Mouse (Mus musculus) small intestine, adult 2 months (tissue): ENCODE measurements around the gene Tsc22d2. TPM values are rescaled to one million over a fixed set of nuclear protein-coding genes. Genes with fewer than 3 reads are reported as not detected.

ENCODE experiments used
- H3K27ac ChIP-seq: fragments of 200-500 bp; 2 replicates; pipeline ENCODE4 v1.5.1; 2012; ENCODE audit warnings: low read depth, low read length, control low read depth, inconsistent platforms; ENCODE audit not compliant: insufficient read depth
- H3K27me3 ChIP-seq: fragments of 200-500 bp; 2 replicates; pipeline ENCODE4 v1.6.1; 2012; ENCODE audit warnings: mild to moderate bottlenecking, moderate library complexity, low read length, inconsistent platforms; ENCODE audit not compliant: control insufficient read depth, insufficient read depth
- H3K36me3 ChIP-seq: fragments of 200-500 bp; 2 replicates; pipeline ENCODE4 v1.6.1; 2012; ENCODE audit warnings: mild to moderate bottlenecking, low read length, control low read depth, inconsistent platforms; ENCODE audit not compliant: control insufficient read depth, insufficient read depth
- H3K4me1 ChIP-seq: fragments of 200-500 bp; 2 replicates; pipeline ENCODE4 v1.6.1; 2012; ENCODE audit warnings: low read length, inconsistent platforms, mixed read lengths; ENCODE audit not compliant: control insufficient read depth, insufficient read depth, insufficient read length
- H3K4me3 ChIP-seq: fragments of 200-500 bp; 2 replicates; pipeline ENCODE4 v1.5.1; 2012; ENCODE audit warnings: low read depth, mild to moderate bottlenecking, control low read depth, inconsistent platforms, low read length, moderate library complexity
- CTCF ChIP-seq: fragments of 200-500 bp; IDR thresholded peaks from 2 replicates; pipeline ENCODE4 v1.5.1; 2012; ENCODE audit warnings: low read depth, mild to moderate bottlenecking, control low read depth, inconsistent platforms, low read length, moderate library complexity, mixed read lengths; ENCODE audit not compliant: insufficient replicate concordance, insufficient read length; ENCODE audit errors: extremely low read depth
- POLR2A ChIP-seq: fragments of 200-500 bp; IDR thresholded peaks from 2 replicates; pipeline ENCODE4 v1.6.1; 2012; ENCODE audit warnings: low read depth, mild to moderate bottlenecking, control low read depth, inconsistent platforms, low read length, moderate library complexity
- WGBS: fragments of 180-500 bp; shearing (Covaris S2); methylation state at CpG from one replicate; pipeline ENCODE4 v1.1.7; 2018; 5-methylcytosine and 5-hydroxymethylcytosine counted together
- polyA plus RNA-seq: library from polyadenylated mRNA; depleted of rRNA; stranded (reverse); fragments of >200 nt; gene quantifications from 2 replicates; pipeline ENCODE4 v1.2.3, GENCODE M21; 2012; rRNA removed

The Tsc22d2 gene
- polyA plus RNA-seq, 1 experiment = 26.8 TPM

DNA sequence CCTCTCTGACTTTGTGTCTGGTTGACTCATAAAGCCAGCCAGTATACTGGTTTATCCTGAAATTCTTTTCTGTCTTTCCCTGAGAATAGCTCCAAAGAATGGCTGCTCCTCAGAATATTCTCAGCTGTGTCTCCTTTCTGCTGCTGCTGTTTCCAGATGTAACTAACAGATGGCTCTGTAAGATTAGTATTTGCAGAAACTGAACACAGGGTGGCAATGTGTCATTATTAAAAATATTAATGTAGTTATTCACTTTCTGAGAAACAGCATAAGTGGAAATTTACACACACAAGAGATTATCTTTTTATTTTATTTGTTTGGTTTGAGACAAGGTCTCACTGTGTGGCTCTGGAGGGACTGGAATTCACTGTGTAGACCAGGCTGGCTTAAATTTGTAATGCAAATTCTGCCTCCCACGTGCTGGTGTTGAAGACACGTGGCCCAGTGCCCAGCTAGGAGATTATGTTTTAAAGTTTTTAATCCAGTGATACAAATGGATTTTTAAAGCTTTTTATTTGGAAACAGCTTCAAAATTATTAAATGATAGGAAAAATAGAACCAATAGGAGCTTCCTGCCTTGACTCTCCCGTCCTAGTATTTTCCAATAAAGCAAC is 89.3 kb downstream of the Tsc22d2 start:
- H3K27ac ChIP-seq = no peak overlapping the region
- no peaks in the 10 kb centered on the region for H3K36me3 ChIP-seq
- 67% methylated on average over 3 of the region's 3 CpGs for WGBS
- TF ChIP-seq CTCF (no peak), POLR2A (no peak)
- H3K4me1 ChIP-seq = peaks cover 2% of the 10 kb centered on the region; the same call in 1 of the 2 replicates
- H3K4me3 ChIP-seq = no peak overlapping the region
- no peaks in the 10 kb centered on the region for H3K27me3 ChIP-seq

DNA sequence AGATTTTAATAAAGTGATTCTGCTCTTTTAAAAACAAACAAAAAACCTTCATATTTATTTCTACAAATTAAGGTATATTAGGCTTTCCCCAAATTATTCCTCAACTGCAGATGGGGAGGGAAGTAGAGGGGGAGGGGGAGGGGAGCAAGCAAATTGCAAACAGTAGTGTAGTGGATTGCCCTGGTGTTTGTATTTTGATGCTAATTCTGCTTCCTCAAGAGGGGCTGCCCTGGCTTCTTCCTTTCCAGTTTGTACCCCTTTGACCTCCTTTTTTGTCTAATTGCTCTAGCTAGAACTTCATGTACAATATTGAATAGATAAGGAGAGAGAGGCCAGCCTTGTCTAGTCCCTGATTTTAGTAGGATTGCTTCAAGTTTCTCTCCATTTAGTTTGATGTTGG is 90.2 kb downstream of the Tsc22d2 start:
- H3K4me1 ChIP-seq = peaks cover 2% of the 10 kb centered on the region; the same call in 1 of the 2 replicates
- H3K27ac ChIP-seq = no peak overlapping the region
- no peaks in the 10 kb centered on the region for H3K27me3 ChIP-seq
- no peaks in the 10 kb centered on the region for H3K36me3 ChIP-seq
- no peak overlapping the region for H3K4me3 ChIP-seq
- TF ChIP-seq POLR2A (no peak), CTCF (no peak)

DNA sequence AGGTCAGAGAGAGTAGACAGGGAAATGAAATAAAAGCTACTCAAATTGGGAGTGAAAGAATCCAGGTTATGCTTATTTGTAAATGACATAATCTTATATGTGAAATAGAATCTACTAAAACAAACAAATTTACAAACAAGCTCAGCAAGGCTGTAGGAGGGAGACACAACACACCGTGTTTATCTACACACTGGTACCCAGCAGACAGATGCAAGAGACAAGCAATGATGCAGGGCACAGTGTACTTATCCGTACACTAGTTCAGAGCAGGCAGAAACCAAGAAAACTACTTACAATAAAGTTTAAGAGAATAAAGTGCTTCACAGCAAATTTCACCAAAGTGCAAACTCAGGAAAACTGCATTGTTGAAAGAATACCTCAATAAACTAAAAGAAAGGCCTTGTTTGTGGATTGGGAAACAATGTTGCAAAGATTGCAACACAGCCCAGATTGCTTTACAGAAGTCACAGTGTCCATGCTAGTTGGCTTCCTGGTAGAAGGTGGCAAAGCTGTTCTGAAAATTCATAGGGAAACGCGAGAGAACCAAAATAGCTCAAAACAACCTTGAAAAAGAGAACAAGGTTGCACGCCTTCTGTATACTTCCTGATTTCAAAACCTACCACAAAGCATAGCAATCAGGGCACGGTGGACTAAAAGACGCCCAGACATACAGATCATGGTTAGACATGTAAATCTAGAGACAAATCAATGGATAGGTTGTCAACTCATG is 93.7 kb downstream of the Tsc22d2 start:
- no peaks in the 10 kb centered on the region for H3K27me3 ChIP-seq
- no peak overlapping the region for H3K4me3 ChIP-seq
- 71% methylated on average over 7 of the region's 7 CpGs for WGBS
- H3K36me3 ChIP-seq = no peaks in the 10 kb centered on the region
- TF ChIP-seq CTCF = no peak
- no peak for TF ChIP-seq POLR2A
- peaks cover 2% of the 10 kb centered on the region; the same call in 1 of the 2 replicates for H3K4me1 ChIP-seq
- H3K27ac ChIP-seq = no peak overlapping the region

DNA sequence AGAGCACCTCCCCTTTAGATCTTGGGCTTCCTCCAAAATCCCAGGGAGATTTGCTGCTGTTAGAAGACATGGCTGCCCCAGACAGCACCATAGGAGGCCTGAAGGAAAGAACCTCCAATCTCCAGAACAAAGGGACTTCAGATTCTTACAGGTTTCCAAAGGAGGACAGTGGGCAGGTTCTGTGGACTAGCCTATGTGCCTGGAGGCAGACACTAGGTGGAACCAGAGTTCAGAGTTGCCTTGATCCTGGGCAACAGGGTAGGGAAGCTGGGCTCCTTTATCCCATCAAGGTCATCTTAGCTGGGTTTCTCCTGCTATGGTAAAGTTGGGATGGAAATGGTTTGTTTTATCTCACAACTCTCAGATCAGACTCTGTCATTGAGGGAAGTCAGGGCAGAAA is 97.1 kb downstream of the Tsc22d2 start:
- Histone ChIP-seq H3K27ac (no peak overlapping the region), H3K4me1 (no peaks in the 10 kb centered on the region), H3K36me3 (no peaks in the 10 kb centered on the region), H3K27me3 (no peaks in the 10 kb centered on the region), H3K4me3 (no peak overlapping the region)
- TF ChIP-seq POLR2A = no peak
- peak; percentile 35; the same call in 1 of the 2 replicates for TF ChIP-seq CTCF

DNA sequence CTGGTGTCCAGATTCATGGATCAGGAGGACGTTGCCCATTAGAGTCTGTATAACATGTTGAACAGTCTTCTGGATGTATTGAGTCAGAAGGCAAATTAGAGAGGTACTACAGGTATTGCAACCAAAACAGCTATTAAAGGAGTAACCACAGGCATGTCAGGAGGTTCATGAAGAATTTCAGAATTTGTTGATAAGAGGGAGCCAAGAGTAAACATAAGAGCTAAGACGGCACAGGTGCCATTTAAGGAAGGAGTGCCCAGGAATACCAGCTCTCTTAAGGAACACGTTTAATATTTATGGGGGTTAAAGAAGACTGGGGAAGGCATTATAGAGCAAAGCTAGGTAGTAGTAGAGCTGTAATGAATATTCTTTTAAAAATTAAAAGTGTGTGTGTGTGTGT is 98.2 kb downstream of the Tsc22d2 start:
- no peaks in the 10 kb centered on the region for H3K36me3 ChIP-seq

DNA sequence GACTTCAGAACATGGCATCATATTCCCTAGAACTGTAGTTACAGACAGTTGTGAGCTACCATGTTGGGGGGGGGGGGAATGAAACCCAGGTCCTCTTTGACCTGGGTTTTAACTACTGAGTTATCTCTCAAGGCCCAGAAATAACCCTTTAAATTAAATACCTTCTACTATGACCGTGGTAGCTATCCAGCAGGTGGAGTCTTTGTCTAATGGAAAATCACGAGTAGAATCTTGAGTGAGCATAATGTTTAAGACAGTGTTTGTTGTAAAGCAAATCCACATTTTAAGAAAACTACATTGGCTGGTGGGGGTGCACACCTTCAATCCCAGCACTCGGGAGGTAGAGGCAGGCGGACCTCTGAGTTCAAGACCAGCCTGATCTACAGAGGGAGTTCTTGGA is 99.0 kb downstream of the Tsc22d2 start:
- H3K4me1 ChIP-seq = no peaks in the 10 kb centered on the region
- no peak overlapping the region for H3K4me3 ChIP-seq
- TF ChIP-seq POLR2A (no peak), CTCF (no peak)
- H3K27ac ChIP-seq = no peak overlapping the region
- no peaks in the 10 kb centered on the region for H3K36me3 ChIP-seq
- H3K27me3 ChIP-seq = no peaks in the 10 kb centered on the region
- WGBS = 78% methylated on average over 4 of the region's 4 CpGs

More for the DNA sequence above, 98.2 kb downstream of the Tsc22d2 start:
- no peaks in the 10 kb centered on the region for H3K27me3 ChIP-seq
- no peak overlapping the region for H3K4me3 ChIP-seq
- H3K27ac ChIP-seq = no peak overlapping the region
- TF ChIP-seq POLR2A (no peak), CTCF (no peak)
- 43% methylated on average over 3 of the region's 3 CpGs for WGBS
- no peaks in the 10 kb centered on the region for H3K4me1 ChIP-seq

DNA sequence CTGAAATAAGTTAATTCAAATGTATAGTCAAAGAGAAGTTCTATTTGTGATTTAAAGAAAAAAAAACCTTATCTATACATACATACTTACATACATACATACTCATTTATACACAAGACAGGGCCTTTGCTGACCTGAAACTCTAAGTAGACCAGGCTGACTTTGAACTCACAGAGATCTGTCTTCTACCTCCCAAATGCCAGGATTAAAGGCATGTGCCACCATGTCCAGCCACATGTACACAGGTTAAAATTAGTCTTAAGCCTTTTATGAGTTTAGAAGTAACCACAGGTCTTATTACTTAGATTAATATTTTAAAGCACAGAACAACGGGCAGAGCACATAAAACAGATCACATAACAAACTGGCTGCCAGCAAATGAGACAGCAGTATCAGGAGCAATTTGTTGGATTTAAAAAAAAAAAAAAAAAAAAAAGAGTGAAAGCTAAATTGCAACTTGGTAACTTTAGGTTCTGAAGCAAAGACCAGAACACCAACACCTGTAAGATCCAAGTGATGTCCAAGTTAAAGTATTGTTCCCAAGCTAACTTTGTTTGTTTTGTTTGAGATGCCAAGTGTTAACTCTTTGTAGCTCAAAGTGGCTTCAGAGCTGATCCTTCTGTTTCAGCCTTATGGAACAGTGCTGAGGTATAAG is 101.6 kb downstream of the Tsc22d2 start:
- whole genome bisulfite sequencing = 46% methylated on average over 1 of the region's 1 CpGs
- Histone ChIP-seq H3K4me1 (no peaks in the 10 kb centered on the region), H3K4me3 (no peak overlapping the region), H3K27me3 (no peaks in the 10 kb centered on the region), H3K36me3 (peaks cover 2% of the 10 kb centered on the region; the same call in 1 of the 2 replicates), H3K27ac (peak overlapping the region; percentile 55)
- no peak for TF ChIP-seq POLR2A
- TF ChIP-seq CTCF = no peak

Other genes with a start within 250 kb of the Tsc22d2 start
- gene Eif2a, start 111.1 kb downstream of the Tsc22d2 start, polyA plus RNA-seq = 0.76 and 1.8 TPM in 2 replicates
- 62.4 and 73.5 TPM in 2 replicates for gene Serp1, start 111.2 kb downstream of the Tsc22d2 start, polyA plus RNA-seq
- gene Selenot, start 161.9 kb downstream of the Tsc22d2 start, polyA plus RNA-seq = 14.9 and 18.7 TPM in 2 replicates
- not detected in 2 replicates for gene Erich6, start 222.5 kb downstream of the Tsc22d2 start, polyA plus RNA-seq